Mouse (Mus musculus) liver, embryonic 15.5 days (tissue): ENCODE measurements around the gene Tbc1d15. TPM values are rescaled to one million over a fixed set of nuclear protein-coding genes. Genes with fewer than 3 reads are reported as not detected.
"Not testable (repeated sequence)": the region's sequence is repeated elsewhere in the genome, so short reads cannot be mapped to it uniquely, and the experiment has no call there.

ENCODE experiments used
- ATAC-seq: fragments of 200-750 bp; cut with Nextera tagmentation; 2 replicates; pipeline ENCODE4 v1.8.0; 2017; ENCODE audit warnings: moderate number of reproducible peaks, mild to moderate bottlenecking, moderate library complexity; ENCODE audit not compliant: insufficient read depth
- H3K27ac ChIP-seq: fragments of 300-500 bp; sonication (generic); replicated peaks from 2 replicates; pipeline ENCODE4 v1.5.1; 2015; ENCODE audit warnings: mild to moderate bottlenecking, inconsistent platforms
- H3K27me3 ChIP-seq: fragments of 300-500 bp; sonication (generic); 2 replicates; pipeline ENCODE4 v1.6.1; 2015; ENCODE audit warnings: mild to moderate bottlenecking, inconsistent platforms
- H3K36me3 ChIP-seq: fragments of 300-500 bp; sonication (generic); replicated peaks from 2 replicates; pipeline ENCODE4 v1.6.1; 2015; ENCODE audit warnings: moderate library complexity, mild to moderate bottlenecking, inconsistent platforms
- H3K4me1 ChIP-seq: fragments of 300-500 bp; sonication (generic); replicated peaks from 2 replicates; pipeline ENCODE4 v1.6.1; 2015; ENCODE audit warnings: inconsistent platforms
- H3K4me2 ChIP-seq: fragments of 300-500 bp; sonication (generic); 2 replicates; pipeline ENCODE4 v1.6.1; 2015; ENCODE audit warnings: moderate library complexity, mild to moderate bottlenecking, inconsistent platforms
- H3K4me3 ChIP-seq: fragments of 300-500 bp; sonication (generic); replicated peaks from 2 replicates; pipeline ENCODE4 v1.5.1; 2015; ENCODE audit warnings: mild to moderate bottlenecking, inconsistent platforms
- H3K9ac ChIP-seq: fragments of 300-500 bp; sonication (generic); 2 replicates; pipeline ENCODE4 v1.6.1; 2015; ENCODE audit warnings: moderate library complexity, mild to moderate bottlenecking, inconsistent platforms
- H3K9me3 ChIP-seq: fragments of 300-500 bp; sonication (generic); replicated peaks from 2 replicates; pipeline ENCODE4 v1.6.1; 2016; ENCODE audit warnings: inconsistent platforms
- WGBS: fragments of 180-500 bp; shearing (Covaris S2); methylation state at CpG from one replicate; pipeline ENCODE4 v1.1.7; 2015; ENCODE audit warnings: mixed read lengths; ENCODE audit not compliant: insufficient replicate concordance; 5-methylcytosine and 5-hydroxymethylcytosine counted together
- polyA plus RNA-seq: library from polyadenylated mRNA; unstranded; fragments of >200 nt; fragmentation: Nextera tagmentation; extraction: Ambion mirVana; gene quantifications from 2 replicates; pipeline ENCODE4 v1.2.1, GENCODE M21; 2015

Gene Tbc1d15
- polyA plus RNA-seq, 1 experiment from 2014 or later = 33.1 TPM

DNA sequence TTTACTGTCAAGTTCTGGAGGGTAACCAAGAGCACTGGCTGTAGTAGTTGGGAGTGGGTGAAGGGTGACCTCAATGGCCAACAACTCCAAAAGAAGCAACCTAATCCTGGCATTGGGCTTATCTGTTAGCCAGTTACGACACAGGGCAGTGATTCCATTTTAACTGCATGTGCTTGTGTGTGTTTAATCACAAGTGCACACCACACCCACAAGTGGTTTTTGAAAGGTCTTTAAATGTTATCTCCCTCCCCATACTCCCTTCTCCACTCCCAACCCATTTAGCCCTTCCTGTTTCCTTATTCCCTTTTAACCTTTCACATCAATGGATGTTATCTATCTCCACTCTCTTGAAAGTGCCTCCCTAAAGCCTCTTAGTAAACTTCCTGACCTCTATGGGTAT lies 46.0 kb downstream of the Tbc1d15 start:
- 29% methylated on average over 1 of the region's 1 CpGs for WGBS
- peaks cover 56% of the 10 kb centered on the region for H3K36me3 ChIP-seq
- no peak for ATAC-seq

DNA sequence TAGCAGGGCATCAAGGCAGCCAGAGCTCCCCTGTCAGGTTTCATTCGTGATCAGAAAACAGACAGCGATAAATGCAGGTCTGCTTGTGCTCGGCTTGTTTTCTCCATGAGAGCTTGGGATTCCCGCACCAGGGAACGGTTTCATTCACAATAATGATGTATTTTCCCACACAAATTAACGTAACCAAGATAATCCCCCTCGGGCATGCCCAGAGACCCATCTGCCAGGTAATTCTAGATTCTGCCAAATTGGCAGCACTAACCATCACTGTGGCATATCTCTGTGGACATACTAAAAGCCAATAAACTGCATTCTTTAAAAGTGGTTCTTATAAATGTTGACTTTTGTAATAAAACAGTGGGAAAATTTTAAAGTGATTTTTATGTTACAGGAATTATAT lies 60.1 kb downstream of the Tbc1d15 start:
- Histone ChIP-seq H3K4me3 (no peak overlapping the region), H3K27ac (no peak overlapping the region), H3K9ac (no peak overlapping the region), H3K4me2 (no peak overlapping the region), H3K27me3 (no peaks in the 10 kb centered on the region), H3K9me3 (no peaks in the 10 kb centered on the region), H3K4me1 (no peaks in the 10 kb centered on the region), H3K36me3 (no peaks in the 10 kb centered on the region)
- ATAC-seq = no peak
- 65% methylated on average over 7 of the region's 7 CpGs for WGBS

More for the DNA sequence above, 46.0 kb downstream of the Tbc1d15 start:
- Histone ChIP-seq H3K27ac (no peak overlapping the region), H3K4me1 (no peaks in the 10 kb centered on the region), H3K4me2 (no peak overlapping the region), H3K4me3 (no peak overlapping the region), H3K9me3 (no peaks in the 10 kb centered on the region), H3K9ac (no peak overlapping the region), H3K27me3 (no peaks in the 10 kb centered on the region)

DNA sequence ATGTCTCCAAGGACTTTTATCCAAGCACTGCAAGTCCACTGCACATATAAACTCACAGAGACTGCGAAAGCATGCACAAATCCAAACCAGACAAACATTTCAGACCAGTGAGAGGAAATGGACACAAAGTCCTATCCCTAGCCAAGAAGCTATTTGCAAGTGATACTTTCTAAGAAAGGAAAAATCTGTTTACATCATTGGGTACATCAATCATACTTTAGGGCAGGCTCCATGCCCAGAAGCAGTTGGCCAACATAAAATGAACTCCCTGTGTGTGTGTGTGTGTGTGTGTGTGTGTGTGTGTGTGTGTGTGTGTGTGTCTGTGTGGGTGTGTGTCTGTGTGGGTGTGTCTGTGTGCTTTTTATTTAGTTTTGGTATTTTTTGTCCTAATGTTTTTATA lies 63.9 kb downstream of the Tbc1d15 start:
- no peaks in the 10 kb centered on the region for H3K9me3 ChIP-seq
- no peak overlapping the region for H3K9ac ChIP-seq
- WGBS = 55% methylated on average over 1 of the region's 1 CpGs
- no peaks in the 10 kb centered on the region for H3K4me1 ChIP-seq
- no peaks in the 10 kb centered on the region for H3K27me3 ChIP-seq
- no peak overlapping the region for H3K4me2 ChIP-seq
- no peak for ATAC-seq
- H3K27ac ChIP-seq = no peak overlapping the region
- H3K4me3 ChIP-seq = no peak overlapping the region
- no peaks in the 10 kb centered on the region for H3K36me3 ChIP-seq

DNA sequence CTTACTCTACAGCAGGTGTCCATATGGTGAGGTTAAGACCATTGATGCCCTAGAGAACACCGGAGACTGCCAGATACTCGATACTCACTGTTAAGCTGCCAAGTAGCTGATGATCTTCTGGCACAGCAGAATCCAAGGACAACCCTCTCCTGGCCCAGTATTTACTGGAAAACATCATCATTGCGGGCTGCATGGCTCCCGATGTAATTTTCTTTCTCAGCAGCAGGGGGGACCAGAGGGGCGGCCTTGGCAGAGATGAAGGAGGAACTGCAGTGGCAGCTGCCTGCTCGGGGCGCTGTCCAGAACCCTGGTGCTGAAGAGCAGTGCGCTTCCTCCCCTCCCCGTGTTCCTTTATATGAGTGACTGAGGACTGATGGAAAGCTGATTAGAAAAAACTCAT lies 66.6 kb downstream of the Tbc1d15 start, which contains the start of gene Tph2:
Gene Tph2, minus strand, starts transcription at position 326 of the 400 bp plus-strand sequence.
- Histone ChIP-seq H3K4me3 (no peak within 1 kb of the TSS), H3K9me3 (no peaks in the 10 kb centered on the region), H3K9ac (no peak within 1 kb of the TSS), H3K27ac (no peak within 1 kb of the TSS), H3K27me3 (no peaks in the 10 kb centered on the region), H3K4me2 (no peak within 1 kb of the TSS), H3K4me1 (no peaks in the 10 kb centered on the region), H3K36me3 (no peaks in the 10 kb centered on the region)
- WGBS = 6% methylated on average over 9 of the region's 9 CpGs
- 0 out of 2 replicates have a peak, but pooled peaks have one; percentile 44 for ATAC-seq

GRCm38 (mm10) chr10:115181034-115181433 lies 70.2 kb downstream of the Tbc1d15 start:
- no peaks in the 10 kb centered on the region for H3K36me3 ChIP-seq
- no peaks in the 10 kb centered on the region for H3K9me3 ChIP-seq
- H3K9ac ChIP-seq = no peak overlapping the region
- 59% methylated on average over 3 of the region's 3 CpGs for WGBS
- H3K27me3 ChIP-seq = no peaks in the 10 kb centered on the region
- H3K4me3 ChIP-seq = no peak overlapping the region
- no peak for ATAC-seq
- H3K4me2 ChIP-seq = no peak overlapping the region
- H3K27ac ChIP-seq = no peak overlapping the region
- no peaks in the 10 kb centered on the region for H3K4me1 ChIP-seq

- not testable (repeated sequence) for H3K4me3 ChIP-seq, H3K4me1 ChIP-seq, H3K27me3 ChIP-seq, ATAC-seq, H3K36me3 ChIP-seq, H3K4me2 ChIP-seq, H3K9me3 ChIP-seq, H3K27ac ChIP-seq, H3K9ac ChIP-seq
- WGBS = 39% methylated on average over 6 of the region's 6 CpGs
Observed at GRCm38 (mm10) chr10:115178019-115178418, 73.2 kb downstream of the Tbc1d15 start.

GRCm38 (mm10) chr10:115175591-115175991 lies 75.7 kb downstream of the Tbc1d15 start:
- H3K9ac ChIP-seq = no peak overlapping the region
- no peak overlapping the region for H3K27ac ChIP-seq
- H3K4me2 ChIP-seq = no peak overlapping the region
- H3K9me3 ChIP-seq = no peaks in the 10 kb centered on the region
- ATAC-seq = no peak
- H3K4me3 ChIP-seq = no peak overlapping the region
- H3K27me3 ChIP-seq = no peaks in the 10 kb centered on the region
- H3K36me3 ChIP-seq = no peaks in the 10 kb centered on the region
- 56% methylated on average over 12 of the region's 12 CpGs for WGBS
- H3K4me1 ChIP-seq = no peaks in the 10 kb centered on the region

- Histone ChIP-seq H3K4me3 (no peak overlapping the region), H3K4me1 (no peaks in the 10 kb centered on the region), H3K36me3 (no peaks in the 10 kb centered on the region), H3K9ac (no peak overlapping the region), H3K27me3 (no peaks in the 10 kb centered on the region), H3K9me3 (no peaks in the 10 kb centered on the region), H3K27ac (no peak overlapping the region), H3K4me2 (no peak overlapping the region)
- 67% methylated on average over 10 of the region's 10 CpGs for WGBS
- no peak for ATAC-seq
Observed at GRCm38 (mm10) chr10:115173336-115173735, 77.9 kb downstream of the Tbc1d15 start.

DNA sequence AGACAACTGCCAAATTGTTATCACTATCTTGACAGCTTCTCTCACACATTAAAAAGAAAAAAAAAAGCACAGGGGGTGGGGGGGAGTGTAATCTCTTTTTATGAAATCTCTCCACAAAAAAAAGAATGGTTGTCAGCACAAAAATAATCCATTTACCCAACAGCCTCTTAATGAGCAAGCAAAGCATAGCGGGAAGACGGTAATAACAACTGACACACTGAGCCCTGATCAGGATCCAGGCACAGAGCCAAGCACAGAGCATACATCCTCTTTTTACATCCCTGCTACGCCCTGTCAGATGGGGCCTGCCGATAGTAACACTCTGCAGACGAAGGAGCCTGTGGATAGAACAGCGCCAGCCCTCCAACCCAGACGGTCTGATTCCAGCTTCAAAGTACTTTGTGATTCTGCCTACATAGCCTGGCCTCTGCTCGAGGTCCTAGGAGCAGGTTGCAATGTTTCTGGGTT lies 79.9 kb downstream of the Tbc1d15 start:
- H3K4me2 ChIP-seq = no peak overlapping the region
- no peak overlapping the region for H3K4me3 ChIP-seq
- 38% methylated on average over 8 of the region's 8 CpGs for WGBS
- no peaks in the 10 kb centered on the region for H3K27me3 ChIP-seq
- H3K9me3 ChIP-seq = no peaks in the 10 kb centered on the region
- no peak for ATAC-seq
- no peak overlapping the region for H3K27ac ChIP-seq
- H3K36me3 ChIP-seq = no peaks in the 10 kb centered on the region
- H3K9ac ChIP-seq = no peak overlapping the region
- H3K4me1 ChIP-seq = no peaks in the 10 kb centered on the region

- WGBS = 66% methylated on average over 7 of the region's 7 CpGs
- Histone ChIP-seq H3K27me3 (no peaks in the 10 kb centered on the region), H3K4me1 (no peaks in the 10 kb centered on the region), H3K4me2 (no peak overlapping the region), H3K9ac (no peak overlapping the region), H3K9me3 (no peaks in the 10 kb centered on the region), H3K4me3 (no peak overlapping the region), H3K36me3 (no peaks in the 10 kb centered on the region), H3K27ac (no peak overlapping the region)
- no peak for ATAC-seq
Observed at GRCm38 (mm10) chr10:115170496-115171350, 80.5 kb downstream of the Tbc1d15 start.

DNA sequence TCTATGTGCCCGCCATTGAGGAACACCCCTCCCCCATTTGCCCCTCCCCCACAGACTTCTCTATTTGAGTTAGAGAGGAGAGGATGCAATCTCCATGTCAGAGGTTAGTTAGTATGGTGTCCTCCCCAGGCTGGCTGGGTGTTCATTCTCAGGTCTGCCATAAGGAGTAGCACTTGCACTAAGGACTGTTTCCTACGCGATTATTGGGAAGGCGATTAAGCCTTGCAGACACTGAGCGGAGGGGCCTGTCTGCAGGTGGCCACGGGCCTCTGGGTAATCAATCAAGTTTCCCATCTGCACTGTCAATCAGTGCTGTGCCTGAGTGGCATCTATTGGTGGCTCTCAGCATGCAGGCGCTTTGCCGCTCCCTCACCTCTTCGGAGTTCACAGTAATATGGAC lies 81.9 kb downstream of the Tbc1d15 start:
- WGBS = 46% methylated on average over 9 of the region's 9 CpGs
- no peaks in the 10 kb centered on the region for H3K4me1 ChIP-seq
- no peak for ATAC-seq
- H3K27ac ChIP-seq = no peak overlapping the region
- H3K4me3 ChIP-seq = no peak overlapping the region
- no peak overlapping the region for H3K9ac ChIP-seq
- no peaks in the 10 kb centered on the region for H3K9me3 ChIP-seq
- H3K36me3 ChIP-seq = no peaks in the 10 kb centered on the region
- H3K4me2 ChIP-seq = no peak overlapping the region
- no peaks in the 10 kb centered on the region for H3K27me3 ChIP-seq
